Mouse (Mus musculus): ENCODE results near the gene Zmpste24. TPM values are rescaled to one million over a fixed set of nuclear protein-coding genes. Genes with fewer than 3 reads are reported as not detected.
A peak's percentile ranks its signal among the peaks of the same experiment; 100 is the strongest.

The Zmpste24 gene
- polyA plus RNA-seq (2012; ENCODE audit: insufficient read depth, low replicate concordance) = 2.6 TPM in 1 of 2 replicates, not detected in the other

- Histone ChIP-seq H3K36me3 (replicated peaks; ENCODE audit: low read length) (peaks cover 28% of the 10 kb centered on the region), H3K27me3 (replicated peaks) (no peaks in the 10 kb centered on the region), H3K4me1 (peaks cover 7% of the 10 kb centered on the region), H3K4me3 (replicated peaks) (peak within 1 kb of the TSS; percentile 94), H3K9me3 (peaks cover 6% of the 10 kb centered on the region; the same call in 1 of the 2 replicates)
- TF ChIP-seq FLI1 (IDR thresholded peaks at IDR 0.05; ENCODE audit: low read length) (no peak), GATA1 (IDR thresholded peaks at IDR 0.05; ENCODE audit: borderline replicate concordance, low read length) (no peak)
Measured at GRCm38 (mm10) chr4:121097650-121098378, at the start of gene Zmpste24. Zmpste24 (minus strand) TSS chr4:121098241.

- peaks cover 5% of the 10 kb centered on the region for H3K9me3 ChIP-seq
- peaks cover 7% of the 10 kb centered on the region for H3K4me1 ChIP-seq
- H3K4me3 ChIP-seq (replicated peaks) = no peak within 1 kb of the TSS
- no peaks in the 10 kb centered on the region for H3K36me3 ChIP-seq (replicated peaks; ENCODE audit: low read length)
- no peak for TF ChIP-seq FLI1 (IDR thresholded peaks at IDR 0.05; ENCODE audit: low read length)
- TF ChIP-seq GATA1 (IDR thresholded peaks at IDR 0.05; ENCODE audit: borderline replicate concordance, low read length) = no peak
- peaks cover 2% of the 10 kb centered on the region for H3K27me3 ChIP-seq (replicated peaks)
Measured at GRCm38 (mm10) chr4:121109126-121109525, 11.1 kb upstream of the Zmpste24 start, which contains the start of gene Tmco2. Tmco2 (minus strand) TSS chr4:121109226.

GRCm38 (mm10) chr4:121103304-121103703, 5.3 kb upstream of the Zmpste24 start:
- Histone ChIP-seq H3K9me3 (peaks cover 5% of the 10 kb centered on the region), H3K4me1 (no peaks in the 10 kb centered on the region), H3K27me3 (replicated peaks) (no peaks in the 10 kb centered on the region), H3K4me3 (replicated peaks) (no peak overlapping the region), H3K36me3 (replicated peaks; ENCODE audit: low read length) (no peaks in the 10 kb centered on the region)
- TF ChIP-seq GATA1 (IDR thresholded peaks at IDR 0.05; ENCODE audit: borderline replicate concordance, low read length) (no peak), FLI1 (IDR thresholded peaks at IDR 0.05; ENCODE audit: low read length) (no peak)

- no peak overlapping the region for H3K4me3 ChIP-seq (replicated peaks)
- peaks cover 7% of the 10 kb centered on the region for H3K4me1 ChIP-seq
- peaks cover 6% of the 10 kb centered on the region; the same call in 1 of the 2 replicates for H3K9me3 ChIP-seq
- TF ChIP-seq FLI1 (IDR thresholded peaks at IDR 0.05; ENCODE audit: low read length) (no peak), GATA1 (IDR thresholded peaks at IDR 0.05; ENCODE audit: borderline replicate concordance, low read length) (no peak)
- H3K27me3 ChIP-seq (replicated peaks) = no peaks in the 10 kb centered on the region
- H3K36me3 ChIP-seq (replicated peaks; ENCODE audit: low read length) = peaks cover 88% of the 10 kb centered on the region
Measured at GRCm38 (mm10) chr4:121090211-121090610, 7.8 kb downstream of the Zmpste24 start.

GRCm38 (mm10) chr4:121088696-121089095, 9.3 kb downstream of the Zmpste24 start:
- H3K4me1 ChIP-seq = peaks cover 7% of the 10 kb centered on the region
- H3K4me3 ChIP-seq (replicated peaks) = no peak overlapping the region
- H3K9me3 ChIP-seq = peaks cover 6% of the 10 kb centered on the region; the same call in 1 of the 2 replicates
- no peaks in the 10 kb centered on the region for H3K27me3 ChIP-seq (replicated peaks)
- no peak for TF ChIP-seq GATA1 (IDR thresholded peaks at IDR 0.05; ENCODE audit: borderline replicate concordance, low read length)
- no peak for TF ChIP-seq FLI1 (IDR thresholded peaks at IDR 0.05; ENCODE audit: low read length)
- H3K36me3 ChIP-seq (replicated peaks; ENCODE audit: low read length) = peaks cover 89% of the 10 kb centered on the region

GRCm38 (mm10) chr4:121084506-121084905, 13.5 kb downstream of the Zmpste24 start:
- TF ChIP-seq GATA1 (IDR thresholded peaks at IDR 0.05; ENCODE audit: borderline replicate concordance, low read length) (no peak), FLI1 (IDR thresholded peaks at IDR 0.05; ENCODE audit: low read length) (no peak)
- no peaks in the 10 kb centered on the region for H3K9me3 ChIP-seq
- peaks cover 94% of the 10 kb centered on the region for H3K36me3 ChIP-seq (replicated peaks; ENCODE audit: low read length)
- H3K4me3 ChIP-seq (replicated peaks) = no peak overlapping the region
- peaks cover 7% of the 10 kb centered on the region for H3K4me1 ChIP-seq
- no peaks in the 10 kb centered on the region for H3K27me3 ChIP-seq (replicated peaks)

GRCm38 (mm10) chr4:121080395-121080794, 17.6 kb downstream of the Zmpste24 start:
- TF ChIP-seq FLI1 (IDR thresholded peaks at IDR 0.05; ENCODE audit: low read length) = no peak
- TF ChIP-seq GATA1 (IDR thresholded peaks at IDR 0.05; ENCODE audit: borderline replicate concordance, low read length) = no peak
- Histone ChIP-seq H3K9me3 (no peaks in the 10 kb centered on the region), H3K4me3 (replicated peaks) (no peak overlapping the region), H3K4me1 (peaks cover 3% of the 10 kb centered on the region; the same call in 1 of the 2 replicates), H3K27me3 (replicated peaks) (no peaks in the 10 kb centered on the region), H3K36me3 (replicated peaks; ENCODE audit: low read length) (peaks cover 95% of the 10 kb centered on the region)

- H3K36me3 ChIP-seq (replicated peaks; ENCODE audit: low read length) = peaks cover 92% of the 10 kb centered on the region
- H3K27me3 ChIP-seq (replicated peaks) = no peaks in the 10 kb centered on the region
- H3K4me1 ChIP-seq = peaks cover 3% of the 10 kb centered on the region; the same call in 1 of the 2 replicates
- TF ChIP-seq GATA1 (IDR thresholded peaks at IDR 0.05; ENCODE audit: borderline replicate concordance, low read length) = no peak
- no peak for TF ChIP-seq FLI1 (IDR thresholded peaks at IDR 0.05; ENCODE audit: low read length)
- no peaks in the 10 kb centered on the region for H3K9me3 ChIP-seq
- H3K4me3 ChIP-seq (replicated peaks) = peak overlapping the region; percentile 3
Measured at GRCm38 (mm10) chr4:121077915-121078646, 20.0 kb downstream of the Zmpste24 start.

GRCm38 (mm10) chr4:121074250-121074649, 23.8 kb downstream of the Zmpste24 start:
- H3K27me3 ChIP-seq (replicated peaks) = no peaks in the 10 kb centered on the region
- TF ChIP-seq FLI1 (IDR thresholded peaks at IDR 0.05; ENCODE audit: low read length) (no peak), GATA1 (IDR thresholded peaks at IDR 0.05; ENCODE audit: borderline replicate concordance, low read length) (no peak)
- H3K4me3 ChIP-seq (replicated peaks) = no peak overlapping the region
- H3K9me3 ChIP-seq = no peaks in the 10 kb centered on the region
- H3K36me3 ChIP-seq (replicated peaks; ENCODE audit: low read length) = peaks cover 73% of the 10 kb centered on the region
- peaks cover 3% of the 10 kb centered on the region; the same call in 1 of the 2 replicates for H3K4me1 ChIP-seq
